Mouse (Mus musculus) left cerebral cortex, adult 9 months (tissue): ENCODE measurements around the gene Rnf157.
A peak's percentile ranks its signal among the peaks of the same experiment; 100 is the strongest.
"Not testable (repeated sequence)": the region's sequence is repeated elsewhere in the genome, so short reads cannot be mapped to it uniquely, and the experiment has no call there.

Experiments
- DNase-seq, 2 experiments: peaks; one replicate each; pipeline ENCODE4 v3.0.0; 2022; ENCODE audit warnings: low spot score in 2 of 2

Gene Rnf157

GRCm38 (mm10) chr11:116418194-116418840 is 5.5 kb upstream of the Rnf157 start:
- no peak for DNase-seq

GRCm38 (mm10) chr11:116417054-116417453 is 4.2 kb upstream of the Rnf157 start:
- DNase-seq, result no peak

GRCm38 (mm10) chr11:116416196-116416943 is 3.5 kb upstream of the Rnf157 start:
- DNase-seq, result no peak

GRCm38 (mm10) chr11:116413631-116414022 is 795 bp upstream of the Rnf157 start:
- DNase-seq, result no peak

- DNase-seq, result no peak
Observed at GRCm38 (mm10) chr11:116412028-116412827, 604 bp downstream of the Rnf157 start.

- no peak for DNase-seq
Observed at GRCm38 (mm10) chr11:116411582-116411981, 1.2 kb downstream of the Rnf157 start.

GRCm38 (mm10) chr11:116410415-116410814 is 2.4 kb downstream of the Rnf157 start:
- not testable (repeated sequence) for DNase-seq

GRCm38 (mm10) chr11:116409008-116409407 is 3.8 kb downstream of the Rnf157 start:
- no peak for DNase-seq

GRCm38 (mm10) chr11:116406231-116406728 is 6.6 kb downstream of the Rnf157 start:
- DNase-seq, result peak in 1 of 2 experiments; percentile 24

GRCm38 (mm10) chr11:116405601-116406000 is 7.2 kb downstream of the Rnf157 start:
- DNase-seq, result no peak

GRCm38 (mm10) chr11:116400560-116400959 is 12.3 kb downstream of the Rnf157 start:
- DNase-seq, result no peak

- DNase-seq, result no peak
Observed at GRCm38 (mm10) chr11:116398348-116398677, 14.5 kb downstream of the Rnf157 start.

GRCm38 (mm10) chr11:116397517-116398347 is 15.1 kb downstream of the Rnf157 start:
- DNase-seq, result no peak

GRCm38 (mm10) chr11:116396934-116397330 is 15.9 kb downstream of the Rnf157 start:
- no peak for DNase-seq

GRCm38 (mm10) chr11:116396276-116396933 is 16.4 kb downstream of the Rnf157 start:
- DNase-seq, result no peak

- DNase-seq, result no peak
Observed at GRCm38 (mm10) chr11:116394769-116395168, 18.1 kb downstream of the Rnf157 start.

GRCm38 (mm10) chr11:116388841-116389480 is 23.9 kb downstream of the Rnf157 start:
- peak in 1 of 2 experiments; percentile 51 for DNase-seq

- no peak for DNase-seq
Observed at GRCm38 (mm10) chr11:116387086-116388071, 25.5 kb downstream of the Rnf157 start.

- no peak for DNase-seq
Observed at GRCm38 (mm10) chr11:116385999-116386398, 26.8 kb downstream of the Rnf157 start.
